Mouse (Mus musculus): ENCODE measurements around the gene Ripor2. TPM values are rescaled to one million over a fixed set of nuclear protein-coding genes. Genes with fewer than 3 reads are reported as not detected.

Ripor2 gene
- polyA plus RNA-seq, 1 experiment from 2014 or later: 3.1 TPM

DNA sequence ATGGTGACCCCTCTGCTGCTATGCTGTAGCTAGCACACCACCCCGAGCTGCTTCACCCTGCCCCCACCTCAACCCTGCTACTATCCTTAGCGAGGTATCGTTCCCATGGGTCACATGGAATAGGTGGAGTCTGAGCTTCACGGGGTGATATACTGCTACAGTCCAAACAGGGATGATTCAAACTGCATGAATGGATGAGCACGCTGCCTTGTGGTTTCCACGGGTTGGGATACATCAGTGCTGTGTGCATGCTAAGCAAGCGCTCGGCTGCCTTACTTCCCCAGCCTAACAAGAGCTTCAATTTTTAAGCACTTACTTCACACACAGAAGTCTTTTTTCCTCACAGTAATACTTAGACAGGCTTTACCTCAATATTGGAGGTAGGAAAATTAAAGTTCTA, 168.8 kb downstream of the Ripor2 start:
- WGBS: 89% methylated on average over 8 of the region's 8 CpGs
- no peak for ATAC-seq (ENCODE audit: low FRiP score, low TSS enrichment)
- Histone ChIP-seq H3K9ac (ENCODE audit: low read depth, low read length) (no peak overlapping the region), H3K27me3 (ENCODE audit: control insufficient read depth, insufficient read depth, low read length) (no peaks in the 10 kb centered on the region), H3K4me2 (replicated peaks; ENCODE audit: low read depth, low read length) (no peak overlapping the region), H3K4me3 (ENCODE audit: low read length) (no peak overlapping the region), H3K9me3 (ENCODE audit: control insufficient read depth, low read length) (no peaks in the 10 kb centered on the region), H3K4me1 (ENCODE audit: control insufficient read depth, insufficient read depth, low read length) (no peaks in the 10 kb centered on the region), H3K27ac (ENCODE audit: low read depth, low read length) (no peak overlapping the region), H3K36me3 (ENCODE audit: control insufficient read depth, insufficient read depth, low read length) (peaks cover 50% of the 10 kb centered on the region)

GRCm38 (mm10) chr13:24751396-24751795, 169.4 kb downstream of the Ripor2 start:
- Histone ChIP-seq H3K4me3 (ENCODE audit: low read length) (no peak overlapping the region), H3K27me3 (ENCODE audit: control insufficient read depth, insufficient read depth, low read length) (no peaks in the 10 kb centered on the region), H3K4me2 (replicated peaks; ENCODE audit: low read depth, low read length) (no peak overlapping the region), H3K36me3 (ENCODE audit: control insufficient read depth, insufficient read depth, low read length) (peaks cover 56% of the 10 kb centered on the region), H3K9ac (ENCODE audit: low read depth, low read length) (no peak overlapping the region), H3K9me3 (ENCODE audit: control insufficient read depth, low read length) (no peaks in the 10 kb centered on the region), H3K4me1 (ENCODE audit: control insufficient read depth, insufficient read depth, low read length) (no peaks in the 10 kb centered on the region), H3K27ac (ENCODE audit: low read depth, low read length) (no peak overlapping the region)
- ATAC-seq (ENCODE audit: low FRiP score, low TSS enrichment): no peak
- 93% methylated on average over 8 of the region's 8 CpGs for WGBS

DNA sequence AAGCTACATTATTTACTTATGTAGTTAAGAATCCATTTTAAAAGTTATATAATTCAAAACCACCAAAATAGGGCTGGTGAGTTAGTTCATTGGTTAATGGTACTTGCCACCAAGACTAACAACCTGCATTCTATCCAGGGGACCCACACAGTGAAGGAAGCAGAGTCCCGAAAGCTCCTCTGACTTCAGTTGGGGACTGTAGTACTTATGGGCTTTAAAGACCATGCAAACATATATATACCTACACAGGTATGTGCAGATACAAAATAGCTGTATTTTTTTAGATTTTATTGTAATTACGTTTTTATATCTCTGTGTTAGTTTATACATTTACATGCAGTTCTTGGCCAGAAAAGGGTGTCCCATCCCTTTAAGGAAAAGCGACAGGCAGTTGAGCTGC, 174.8 kb downstream of the Ripor2 start:
- Histone ChIP-seq H3K27me3 (ENCODE audit: control insufficient read depth, insufficient read depth, low read length) (no peaks in the 10 kb centered on the region), H3K9ac (ENCODE audit: low read depth, low read length) (no peak overlapping the region), H3K4me1 (ENCODE audit: control insufficient read depth, insufficient read depth, low read length) (peaks cover 6% of the 10 kb centered on the region; the same call in 1 of the 2 replicates), H3K36me3 (ENCODE audit: control insufficient read depth, insufficient read depth, low read length) (peaks cover 66% of the 10 kb centered on the region), H3K9me3 (ENCODE audit: control insufficient read depth, low read length) (no peaks in the 10 kb centered on the region), H3K4me3 (ENCODE audit: low read length) (no peak overlapping the region), H3K27ac (ENCODE audit: low read depth, low read length) (no peak overlapping the region), H3K4me2 (replicated peaks; ENCODE audit: low read depth, low read length) (no peak overlapping the region)
- 97% methylated on average over 3 of the region's 3 CpGs for WGBS
- ATAC-seq (ENCODE audit: low FRiP score, low TSS enrichment): no peak

DNA sequence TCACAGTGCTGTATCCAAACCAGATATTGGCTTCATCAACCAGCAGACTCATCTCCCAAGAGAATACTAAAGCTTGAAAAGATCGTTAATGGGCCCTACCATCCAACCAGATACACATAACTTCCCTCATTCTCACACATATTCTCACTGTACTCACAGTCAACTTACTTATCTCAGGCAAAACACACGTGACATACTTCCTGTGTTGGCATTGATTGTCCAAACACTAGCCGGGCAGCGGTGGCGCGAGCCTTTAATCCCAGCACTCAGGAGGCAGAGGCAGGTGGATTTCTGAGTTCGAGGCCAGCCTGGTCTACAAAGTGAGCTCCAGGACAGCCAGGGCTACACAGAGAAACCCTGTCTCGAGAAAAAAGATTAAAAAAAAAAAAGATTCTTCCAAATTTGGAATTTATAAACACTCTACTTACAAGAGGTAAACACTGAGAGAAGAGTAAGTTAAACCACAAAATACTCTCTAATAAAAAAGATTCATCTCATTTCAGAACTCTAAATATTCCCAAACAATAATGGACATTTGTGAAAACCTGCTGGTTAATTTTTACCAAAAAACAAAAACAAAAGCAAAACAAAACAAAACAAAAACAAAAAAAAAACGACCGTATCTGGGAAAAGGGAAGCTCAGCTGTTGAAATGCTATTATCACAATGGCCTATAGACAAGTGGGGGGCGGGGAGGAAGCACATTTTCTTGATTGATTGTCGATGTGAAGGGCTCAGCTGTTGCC, 176.0 kb downstream of the Ripor2 start:
- Histone ChIP-seq H3K27ac (ENCODE audit: low read depth, low read length) (no peak overlapping the region), H3K9ac (ENCODE audit: low read depth, low read length) (no peak overlapping the region), H3K4me1 (ENCODE audit: control insufficient read depth, insufficient read depth, low read length) (peaks cover 6% of the 10 kb centered on the region; the same call in 1 of the 2 replicates), H3K4me2 (replicated peaks; ENCODE audit: low read depth, low read length) (no peak overlapping the region), H3K27me3 (ENCODE audit: control insufficient read depth, insufficient read depth, low read length) (no peaks in the 10 kb centered on the region), H3K9me3 (ENCODE audit: control insufficient read depth, low read length) (no peaks in the 10 kb centered on the region), H3K4me3 (ENCODE audit: low read length) (no peak overlapping the region), H3K36me3 (ENCODE audit: control insufficient read depth, insufficient read depth, low read length) (peaks cover 56% of the 10 kb centered on the region)
- no peak for ATAC-seq (ENCODE audit: low FRiP score, low TSS enrichment)
- 89% methylated on average over 12 of the region's 12 CpGs for WGBS

GRCm38 (mm10) chr13:24759451-24759850, 177.5 kb downstream of the Ripor2 start:
- ATAC-seq (ENCODE audit: low FRiP score, low TSS enrichment): no peak
- no peaks in the 10 kb centered on the region for H3K9me3 ChIP-seq (ENCODE audit: control insufficient read depth, low read length)
- no peak overlapping the region for H3K4me2 ChIP-seq (replicated peaks; ENCODE audit: low read depth, low read length)
- no peak overlapping the region for H3K27ac ChIP-seq (ENCODE audit: low read depth, low read length)
- H3K4me1 ChIP-seq (ENCODE audit: control insufficient read depth, insufficient read depth, low read length): peaks cover 6% of the 10 kb centered on the region; the same call in 1 of the 2 replicates
- H3K9ac ChIP-seq (ENCODE audit: low read depth, low read length): no peak overlapping the region
- no peak overlapping the region for H3K4me3 ChIP-seq (ENCODE audit: low read length)
- WGBS: 92% methylated on average over 10 of the region's 10 CpGs
- peaks cover 47% of the 10 kb centered on the region for H3K36me3 ChIP-seq (ENCODE audit: control insufficient read depth, insufficient read depth, low read length)
- no peaks in the 10 kb centered on the region for H3K27me3 ChIP-seq (ENCODE audit: control insufficient read depth, insufficient read depth, low read length)

- peaks cover 41% of the 10 kb centered on the region for H3K36me3 ChIP-seq (ENCODE audit: control insufficient read depth, insufficient read depth, low read length)
- H3K4me3 ChIP-seq (ENCODE audit: low read length): peak overlapping the region; percentile 95
- ATAC-seq (ENCODE audit: low FRiP score, low TSS enrichment): no peak
- no peak overlapping the region for H3K27ac ChIP-seq (ENCODE audit: low read depth, low read length)
- no peaks in the 10 kb centered on the region for H3K27me3 ChIP-seq (ENCODE audit: control insufficient read depth, insufficient read depth, low read length)
- no peaks in the 10 kb centered on the region for H3K9me3 ChIP-seq (ENCODE audit: control insufficient read depth, low read length)
- 70% methylated on average over 5 of the region's 5 CpGs for WGBS
- peak overlapping the region; percentile 91 for H3K9ac ChIP-seq (ENCODE audit: low read depth, low read length)
- H3K4me1 ChIP-seq (ENCODE audit: control insufficient read depth, insufficient read depth, low read length): peaks cover 6% of the 10 kb centered on the region; the same call in 1 of the 2 replicates
- H3K4me2 ChIP-seq (replicated peaks; ENCODE audit: low read depth, low read length): peak overlapping the region; percentile 65
Observed at GRCm38 (mm10) chr13:24760351-24760870, 178.4 kb downstream of the Ripor2 start.

- 4% methylated on average over 10 of the region's 10 CpGs for WGBS
- Histone ChIP-seq H3K4me3 (ENCODE audit: low read length) (peak overlapping the region; percentile 95), H3K4me1 (ENCODE audit: control insufficient read depth, insufficient read depth, low read length) (peaks cover 6% of the 10 kb centered on the region; the same call in 1 of the 2 replicates), H3K4me2 (replicated peaks; ENCODE audit: low read depth, low read length) (peak overlapping the region; percentile 65), H3K27me3 (ENCODE audit: control insufficient read depth, insufficient read depth, low read length) (no peaks in the 10 kb centered on the region), H3K9ac (ENCODE audit: low read depth, low read length) (peak overlapping the region; percentile 91), H3K36me3 (ENCODE audit: control insufficient read depth, insufficient read depth, low read length) (peaks cover 35% of the 10 kb centered on the region), H3K9me3 (ENCODE audit: control insufficient read depth, low read length) (no peaks in the 10 kb centered on the region), H3K27ac (ENCODE audit: low read depth, low read length) (peak overlapping the region; percentile 26; the same call in 1 of the 2 replicates)
- ATAC-seq (ENCODE audit: low FRiP score, low TSS enrichment): no peak
Observed at GRCm38 (mm10) chr13:24761083-24761402, 179.1 kb downstream of the Ripor2 start.

DNA sequence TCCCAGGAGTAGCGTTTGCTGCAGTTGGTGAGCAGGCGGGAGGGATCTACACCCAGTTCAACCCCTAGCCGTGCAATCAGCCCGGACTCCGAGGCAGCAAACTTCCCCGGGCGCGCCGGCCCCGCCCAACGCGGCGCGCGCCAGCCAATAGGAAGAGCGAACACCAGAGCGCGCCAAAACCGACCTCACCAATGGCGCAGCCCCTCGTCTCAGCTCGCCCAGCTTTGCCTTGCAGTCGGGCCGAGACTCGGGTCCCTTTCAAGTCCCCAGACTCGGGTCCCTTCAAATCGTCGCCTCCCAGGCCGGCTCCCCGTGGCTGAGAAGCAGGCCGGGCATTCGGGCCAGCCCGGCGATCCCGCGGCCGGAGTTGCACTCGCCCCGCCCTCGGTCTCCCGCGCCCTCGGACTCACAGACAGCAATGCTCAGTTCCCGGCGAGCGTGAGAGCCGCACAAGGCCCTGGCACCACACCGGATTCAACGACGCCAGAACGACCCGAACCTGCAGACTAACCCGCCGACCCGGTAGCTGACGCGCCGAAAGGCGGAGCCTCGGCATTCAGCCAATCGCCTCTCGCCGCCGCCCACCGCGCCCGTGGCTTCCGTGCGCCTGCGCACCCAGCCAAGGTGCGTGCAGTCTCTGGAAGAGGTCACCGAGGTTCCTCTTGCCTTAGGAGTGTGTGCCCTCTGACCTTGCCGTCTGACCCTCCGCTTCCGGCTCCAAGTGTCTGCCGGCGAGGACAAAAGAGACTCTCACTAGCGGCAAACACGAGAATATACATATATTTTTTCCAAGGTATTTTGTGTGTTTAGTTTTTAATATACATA, 179.6 kb downstream of the Ripor2 start, which contains the start of gene Gmnn:
Gmnn (minus strand) TSS at position 521 of the 825 bp plus-strand sequence.
- Histone ChIP-seq H3K4me2 (replicated peaks; ENCODE audit: low read depth, low read length) (peak within 1 kb of the TSS; percentile 65), H3K9me3 (ENCODE audit: control insufficient read depth, low read length) (no peaks in the 10 kb centered on the region), H3K4me3 (ENCODE audit: low read length) (peak within 1 kb of the TSS; percentile 95), H3K9ac (ENCODE audit: low read depth, low read length) (peak within 1 kb of the TSS; percentile 91), H3K27me3 (ENCODE audit: control insufficient read depth, insufficient read depth, low read length) (no peaks in the 10 kb centered on the region), H3K4me1 (ENCODE audit: control insufficient read depth, insufficient read depth, low read length) (peaks cover 6% of the 10 kb centered on the region; the same call in 1 of the 2 replicates), H3K27ac (ENCODE audit: low read depth, low read length) (peak within 1 kb of the TSS; percentile 96), H3K36me3 (ENCODE audit: control insufficient read depth, insufficient read depth, low read length) (peaks cover 29% of the 10 kb centered on the region)
- peak; percentile 97 for ATAC-seq (ENCODE audit: low FRiP score, low TSS enrichment)
- under 1% methylated on average over 78 of the region's 79 CpGs for WGBS
